Mouse (Mus musculus): Measurements from ENCODE around the gene Defb36.

The Defb36 gene

DNA sequence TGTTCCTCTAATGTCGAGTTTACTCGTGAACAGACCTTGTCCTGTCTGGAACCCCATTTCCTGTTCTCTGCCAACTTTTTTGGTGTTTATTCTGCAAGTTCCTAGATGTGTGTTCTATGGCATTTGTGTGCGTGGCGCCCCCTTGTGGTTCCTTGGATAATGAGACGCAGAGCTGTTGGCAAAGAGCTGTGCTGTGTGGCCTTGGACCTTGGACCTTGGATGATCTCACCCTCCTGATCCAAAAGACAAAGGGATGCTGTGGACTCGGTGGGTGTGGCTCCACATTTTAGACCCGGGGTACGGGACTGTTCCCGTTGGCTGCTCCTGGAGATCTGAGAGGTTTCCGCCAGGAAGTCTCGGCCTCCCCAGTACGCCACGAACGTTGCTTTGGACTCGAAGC is at the start of gene Defb36:
Gene Defb36 (plus strand): TSS at position 271 of the 400 bp plus-strand sequence.
- peak; percentile 10 to 23 for DNase-seq

DNA sequence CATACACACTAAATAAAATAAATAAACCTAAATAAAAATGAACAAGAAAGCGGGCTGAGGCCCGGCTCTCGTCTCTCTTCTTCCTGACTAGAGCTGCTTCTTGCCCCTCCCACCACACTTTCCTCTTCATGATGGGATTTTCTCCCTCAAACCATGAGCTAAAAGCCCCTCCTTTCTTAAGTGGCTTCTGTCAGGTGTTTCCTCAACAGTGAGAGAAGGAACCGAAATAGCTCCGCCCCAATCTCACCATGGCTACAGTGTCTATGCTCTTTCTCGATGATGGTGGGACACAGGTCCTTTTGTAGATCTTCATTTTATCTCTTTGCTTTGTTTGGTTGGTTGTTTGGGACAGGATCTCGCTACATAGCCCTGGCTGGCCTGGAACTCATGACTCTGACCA is 47.5 kb upstream of the Defb36 start:
- no peak for DNase-seq

DNA sequence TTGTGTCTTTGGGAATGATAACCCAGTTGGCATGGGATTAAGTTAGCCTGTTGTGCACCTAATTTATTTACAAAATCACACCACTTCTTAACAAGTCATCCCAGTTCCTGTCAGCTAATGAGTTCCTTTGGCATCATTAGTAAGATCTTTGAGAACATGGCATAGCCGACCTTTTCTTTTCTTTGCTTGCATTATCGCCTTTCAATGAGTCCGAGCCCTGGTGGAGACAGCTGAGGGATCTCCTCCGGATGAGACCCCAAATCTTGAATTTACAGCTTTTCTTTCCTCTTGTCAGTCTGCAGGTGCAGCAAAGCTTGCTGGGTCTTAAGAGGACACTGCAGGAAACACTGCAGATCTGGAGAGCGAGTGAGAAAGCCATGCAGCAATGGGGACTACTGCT is 35.1 kb upstream of the Defb36 start, which contains the start of gene Gm17416:
Gene Gm17416 (plus strand): TSS at position 301 of the 400 bp plus-strand sequence.
- no peak for DNase-seq

DNA sequence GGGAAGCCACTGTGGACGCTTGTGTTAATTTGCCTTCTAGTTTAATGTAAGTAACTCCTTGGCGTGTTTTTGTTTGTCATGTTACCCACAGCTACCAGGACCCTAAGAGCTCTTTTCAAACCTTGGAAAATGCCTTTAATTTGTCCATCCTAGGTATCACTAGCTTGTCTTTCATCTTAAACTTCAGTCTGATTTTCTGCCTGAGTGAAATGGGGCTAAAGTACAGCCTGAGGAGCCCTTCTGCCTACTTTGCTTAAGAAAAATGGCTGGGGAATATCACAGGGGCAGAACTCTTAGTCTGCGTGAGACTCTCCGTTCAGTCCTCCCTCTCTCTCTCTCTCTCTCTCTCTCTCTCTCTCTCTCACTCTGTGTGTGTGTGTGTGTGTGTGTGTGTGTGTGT is 34.2 kb upstream of the Defb36 start:
- no peak for DNase-seq

DNA sequence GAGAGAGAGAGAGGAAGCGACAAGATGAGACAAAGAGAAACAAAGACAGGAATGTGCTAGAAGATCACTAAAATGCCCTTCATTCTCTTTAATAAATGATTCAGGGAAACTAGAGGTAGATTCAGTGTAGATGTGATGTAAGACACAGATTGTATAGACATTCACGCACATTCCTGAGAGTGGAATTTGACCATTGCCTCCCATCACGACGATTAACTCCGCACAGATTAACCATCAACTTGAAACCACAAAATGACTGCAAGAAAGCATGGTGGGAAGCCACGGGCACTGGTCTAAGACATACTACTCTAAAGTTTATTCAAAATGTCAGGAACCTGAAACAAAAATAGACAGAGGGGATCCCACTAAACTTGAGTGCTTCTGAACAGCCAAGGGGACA is 33.8 kb upstream of the Defb36 start:
- DNase-seq = no peak

DNA sequence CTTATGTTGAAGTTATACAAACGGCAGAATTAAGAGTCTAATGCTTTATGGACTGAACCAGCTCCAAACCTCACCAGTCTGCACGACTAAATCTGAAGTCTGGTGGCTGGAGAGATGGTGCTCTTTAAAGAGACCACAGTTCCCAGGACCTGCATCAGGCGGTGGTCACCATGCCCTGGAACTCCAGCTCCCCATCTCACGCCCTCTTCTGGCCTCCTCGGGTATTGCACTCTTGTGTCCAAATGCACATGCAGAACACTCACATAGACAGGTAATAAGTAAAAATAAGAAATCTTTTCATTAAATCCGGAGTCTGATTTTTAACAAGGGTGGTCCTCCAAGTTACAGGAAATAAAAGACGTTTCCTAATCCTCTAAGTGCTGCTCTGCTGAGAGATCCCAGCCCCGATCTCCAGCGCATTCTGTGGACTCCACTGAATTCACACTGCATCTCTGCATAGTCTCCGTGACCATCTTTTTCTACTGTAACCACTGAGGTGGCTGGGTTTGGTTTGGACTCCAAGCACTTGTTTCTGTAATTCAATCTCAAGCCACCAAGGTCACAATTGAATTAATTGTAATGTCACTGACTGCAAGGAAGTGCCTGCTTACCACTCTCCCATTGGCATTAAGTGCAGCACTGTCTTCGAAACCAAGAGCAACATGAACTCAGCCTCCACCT is 31.9 kb upstream of the Defb36 start, which contains the start of gene Defb21:
Gene Defb21 (plus strand): TSS at position 631 of the 681 bp plus-strand sequence.
- DNase-seq = no peak

DNA sequence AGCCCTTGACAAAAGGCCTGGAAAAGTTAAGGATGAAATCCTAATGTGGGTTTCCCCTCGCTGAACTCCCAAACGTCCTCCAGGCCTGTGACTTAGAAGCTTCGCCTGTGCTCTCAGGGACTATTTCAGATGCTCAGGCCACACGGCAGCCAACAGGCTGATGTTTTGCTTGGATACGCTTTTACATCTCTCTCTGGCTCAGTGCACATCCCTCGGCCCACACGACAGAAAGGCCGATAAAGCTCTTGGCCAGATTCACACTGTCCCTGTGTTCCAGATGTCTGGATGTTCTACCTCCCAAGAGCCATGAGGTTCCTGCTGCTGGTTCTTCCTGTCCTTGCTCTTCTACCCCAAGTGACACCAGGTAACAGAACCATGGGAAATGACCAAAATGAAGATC is 30.6 kb upstream of the Defb36 start:
- DNase-seq = no peak

DNA sequence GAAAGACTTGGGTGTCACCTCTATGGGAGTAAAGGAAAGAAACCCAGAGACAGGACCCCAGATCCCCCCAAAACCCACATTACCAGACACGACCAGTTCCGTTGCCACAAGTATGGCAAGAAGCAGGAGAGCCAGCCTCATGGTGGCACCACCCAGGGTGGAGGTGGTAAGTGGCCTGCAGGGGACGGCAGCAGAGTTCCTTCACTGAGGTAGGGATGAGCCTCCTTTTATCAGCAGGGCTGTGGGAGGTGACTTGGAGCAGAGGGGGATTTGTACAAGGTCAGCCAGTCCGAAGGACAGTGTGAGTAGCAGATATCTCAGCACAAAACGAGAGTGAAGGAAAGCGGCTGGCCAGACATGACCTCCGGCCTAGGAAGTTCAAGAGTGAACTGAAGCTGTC is 24.0 kb upstream of the Defb36 start, which contains the start of gene Defb19:
Gene Defb19 (minus strand): TSS at position 206 of the 400 bp plus-strand sequence.
- no peak for DNase-seq

DNA sequence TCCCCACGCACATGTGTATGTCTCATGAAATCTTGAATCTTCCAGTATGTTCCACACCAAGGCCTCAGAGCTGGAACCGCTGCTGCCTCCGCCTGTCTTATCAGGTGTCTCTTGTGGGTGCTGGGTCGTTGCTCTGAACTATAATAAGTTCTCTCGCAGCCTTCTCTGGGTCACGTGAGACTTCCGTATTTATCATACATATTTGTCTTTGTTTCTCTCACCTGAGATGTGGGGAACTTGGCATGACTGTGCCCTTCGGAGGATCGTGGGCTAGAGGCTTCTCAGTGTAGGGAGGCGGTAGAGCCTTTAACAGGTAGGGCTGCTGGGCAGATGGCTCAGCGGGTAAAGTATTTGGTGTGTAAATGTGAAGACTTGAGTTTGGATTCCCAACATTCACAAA is 23.5 kb upstream of the Defb36 start:
- DNase-seq = no peak

DNA sequence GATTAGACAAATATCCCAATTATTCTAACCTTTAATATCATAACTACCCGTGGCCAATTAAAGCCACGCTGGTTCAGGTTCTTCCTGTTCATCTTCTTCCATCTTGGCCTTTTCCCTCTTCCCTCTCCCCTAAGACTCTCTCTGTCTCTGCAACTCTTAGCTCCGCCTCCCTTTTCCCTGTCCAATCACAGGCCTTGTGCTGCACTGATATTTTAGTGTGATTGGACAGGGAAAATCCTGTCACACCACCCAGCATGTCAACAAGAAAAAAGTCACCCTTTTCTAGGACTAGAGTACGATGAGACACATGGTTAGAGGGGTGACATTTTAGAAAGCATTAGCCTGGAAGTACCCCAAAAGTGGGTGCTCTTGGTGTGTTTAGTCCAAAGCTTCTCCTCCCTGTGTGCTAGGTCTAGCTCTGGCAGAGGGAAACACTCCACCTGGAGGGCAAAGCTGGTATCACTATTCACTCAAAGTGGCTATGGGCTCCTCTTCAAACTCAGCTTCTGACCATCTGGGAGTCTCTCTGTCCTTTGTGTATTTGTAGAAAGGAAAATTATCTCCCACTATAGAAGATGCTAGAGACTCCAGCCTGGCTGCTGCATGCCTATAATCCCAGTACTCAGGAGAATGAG is 17.1 kb upstream of the Defb36 start:
- DNase-seq = no peak

DNA sequence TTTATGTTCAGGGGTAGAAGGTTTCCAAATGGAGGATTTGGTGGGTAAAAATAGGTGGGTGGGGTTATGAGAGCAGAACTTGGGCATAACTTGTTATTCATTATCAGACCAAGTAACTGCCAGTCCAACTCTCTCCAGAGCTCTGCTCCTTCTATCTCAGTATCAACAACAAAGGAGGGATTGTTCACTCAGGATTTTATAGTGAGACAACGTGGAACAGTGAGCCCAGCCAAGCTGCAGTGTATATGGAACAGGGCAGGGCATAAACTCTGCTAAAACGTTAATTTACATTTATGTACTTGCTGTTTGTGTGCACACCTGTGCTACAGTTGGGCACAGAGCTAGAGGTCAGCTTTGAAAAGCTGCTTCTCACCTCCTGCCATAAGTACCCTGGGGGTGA is 15.7 kb upstream of the Defb36 start:
- no peak for DNase-seq

DNA sequence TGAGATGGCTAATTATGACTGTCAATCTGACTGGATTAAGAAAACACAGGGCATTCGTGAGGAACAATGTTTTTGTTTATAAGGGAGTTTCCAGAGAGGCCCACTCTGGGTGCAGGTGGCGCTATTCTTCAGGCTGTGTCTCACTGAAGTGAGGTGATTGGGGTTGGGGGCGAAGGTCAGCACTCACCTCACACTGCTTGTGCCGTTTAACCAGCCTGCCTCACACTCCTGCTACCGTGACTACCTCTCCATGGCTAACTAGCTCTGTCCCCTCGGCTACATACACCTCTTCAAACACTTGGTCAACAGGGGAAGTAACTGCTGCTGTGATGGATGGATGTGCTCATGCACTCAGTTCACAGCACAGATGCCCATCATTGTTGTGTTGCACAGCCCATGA is 15.1 kb upstream of the Defb36 start:
- no peak for DNase-seq

DNA sequence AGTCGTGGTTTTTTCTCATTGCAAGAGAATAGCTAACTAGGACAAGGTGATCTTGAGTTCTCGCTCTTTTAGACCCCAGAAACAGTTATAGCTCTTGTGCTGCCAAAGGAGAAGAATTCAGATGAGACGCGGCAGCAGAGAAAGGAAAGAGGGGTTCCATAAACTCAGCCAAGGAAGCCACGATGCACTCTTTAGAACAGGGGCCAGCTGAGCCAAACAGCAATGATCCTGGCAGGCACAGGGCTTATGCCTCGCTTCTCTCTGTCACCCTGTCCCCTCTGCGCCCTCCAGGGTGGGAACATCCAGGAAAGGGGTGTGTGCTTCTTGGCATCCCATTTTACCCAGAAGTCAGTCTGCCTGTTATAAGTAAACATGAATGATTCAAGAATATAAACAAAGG is 4.8 kb upstream of the Defb36 start, which contains the start of gene Defb45:
Gene Defb45 (minus strand): TSS at position 101 of the 400 bp plus-strand sequence.
- DNase-seq = no peak

DNA sequence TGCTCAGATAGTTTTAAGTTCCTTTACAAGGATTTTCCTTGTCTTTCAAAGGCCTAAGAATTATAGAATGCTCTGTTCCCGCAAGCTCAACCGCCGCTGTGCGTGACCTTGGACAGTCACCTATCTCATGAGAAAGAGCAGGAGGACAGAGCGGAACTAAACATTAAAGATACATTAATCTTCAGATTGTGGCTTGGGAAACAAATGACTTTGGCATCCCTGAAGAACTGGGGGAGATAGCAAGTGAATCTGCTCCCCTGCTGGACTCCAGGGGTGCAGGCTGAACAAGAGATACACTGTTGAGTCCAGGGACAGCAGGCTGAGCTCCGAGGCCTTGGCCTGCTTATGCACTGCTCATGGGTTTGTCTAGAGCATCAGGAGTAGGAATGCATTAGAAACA is 4.1 kb upstream of the Defb36 start:
- no peak for DNase-seq

DNA sequence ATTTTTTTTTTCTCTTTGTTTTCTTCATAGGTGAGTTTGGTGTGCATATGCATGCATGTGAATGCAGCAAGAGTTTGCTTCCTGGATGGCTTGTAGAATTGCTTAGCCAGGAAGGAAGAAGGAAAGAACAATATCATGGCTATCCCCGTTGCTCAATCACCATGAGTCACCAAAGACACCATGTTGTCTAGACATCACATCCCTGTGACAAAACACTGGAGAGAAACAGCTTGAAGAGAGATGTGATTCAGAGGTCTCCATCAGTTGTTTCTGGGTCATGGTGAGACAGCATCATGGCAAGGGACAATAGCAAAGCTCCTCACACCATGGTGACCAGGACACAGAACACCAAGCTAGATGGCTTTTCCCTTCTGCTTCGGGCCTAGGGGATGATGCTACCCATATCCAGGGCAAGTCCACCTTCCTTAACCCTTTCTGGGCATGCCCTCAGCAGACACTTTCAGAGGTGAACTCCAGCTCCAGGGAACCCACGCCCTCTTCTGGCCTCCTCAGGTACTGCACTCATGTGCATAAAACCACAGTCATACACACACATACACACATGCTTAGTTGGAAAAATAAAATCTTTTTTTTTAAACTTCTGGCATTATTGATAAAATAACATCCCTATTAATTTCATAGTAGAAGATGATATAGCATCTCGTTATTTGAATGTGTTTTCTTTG is 2.7 kb upstream of the Defb36 start:
- no peak for DNase-seq

DNA sequence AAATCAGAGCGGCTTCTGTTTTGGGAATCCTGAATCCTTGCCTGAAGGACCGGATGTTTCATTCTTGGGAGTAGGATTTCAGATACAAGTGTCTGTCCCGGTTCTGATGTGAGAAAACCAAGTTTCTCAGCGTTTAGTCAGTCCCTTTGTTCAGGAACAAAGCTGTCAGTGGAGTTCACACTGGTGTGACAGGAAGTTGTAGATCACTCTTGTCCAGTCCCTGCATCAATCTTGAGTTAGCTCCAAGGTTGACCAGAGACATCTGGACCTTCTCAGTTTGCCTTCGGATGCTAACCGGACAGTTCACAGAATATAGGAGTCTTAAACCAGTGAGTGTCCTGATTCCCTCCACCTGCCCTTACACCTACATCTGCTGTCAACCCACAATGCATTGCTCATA is 3.6 kb downstream of the Defb36 start:
- DNase-seq = no peak

DNA sequence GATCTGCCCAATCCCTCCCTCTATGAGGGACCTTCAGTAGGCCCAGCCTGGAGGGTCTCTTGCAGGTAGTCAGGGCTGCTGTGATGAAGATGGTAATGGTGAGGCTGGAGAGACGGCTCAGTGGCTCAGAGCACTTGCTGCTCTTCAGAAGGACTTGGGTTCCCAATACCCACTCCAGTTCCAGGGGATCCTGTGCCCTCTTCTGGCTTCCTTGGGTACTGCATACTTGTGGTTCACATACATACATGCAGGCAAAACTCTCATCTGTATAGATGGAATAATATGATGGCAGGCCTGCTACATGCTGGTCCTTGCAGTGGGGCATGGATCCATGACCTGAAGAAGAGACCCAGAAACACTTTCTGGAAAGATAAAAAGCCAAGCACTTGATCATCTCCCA is 4.6 kb downstream of the Defb36 start:
- DNase-seq = no peak

DNA sequence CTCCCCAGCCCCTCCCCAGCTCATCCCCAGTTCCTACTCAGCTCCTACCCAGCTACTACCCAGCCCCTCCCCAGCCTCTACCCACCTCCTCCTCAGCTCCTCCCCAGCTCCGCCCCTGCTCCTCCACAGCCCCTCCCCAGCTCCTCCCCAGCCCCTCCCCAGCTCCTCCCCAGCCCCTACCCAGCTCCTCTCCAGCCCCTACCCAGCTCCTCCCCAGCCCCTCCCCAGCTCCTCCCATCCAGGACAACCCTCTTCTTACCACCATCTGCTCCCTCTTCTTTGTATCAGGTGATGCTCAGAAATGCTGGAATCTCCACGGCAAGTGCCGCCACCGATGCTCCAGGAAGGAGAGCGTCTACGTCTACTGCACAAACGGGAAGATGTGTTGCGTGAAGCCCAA is 8.1 kb downstream of the Defb36 start:
- no peak for DNase-seq

DNA sequence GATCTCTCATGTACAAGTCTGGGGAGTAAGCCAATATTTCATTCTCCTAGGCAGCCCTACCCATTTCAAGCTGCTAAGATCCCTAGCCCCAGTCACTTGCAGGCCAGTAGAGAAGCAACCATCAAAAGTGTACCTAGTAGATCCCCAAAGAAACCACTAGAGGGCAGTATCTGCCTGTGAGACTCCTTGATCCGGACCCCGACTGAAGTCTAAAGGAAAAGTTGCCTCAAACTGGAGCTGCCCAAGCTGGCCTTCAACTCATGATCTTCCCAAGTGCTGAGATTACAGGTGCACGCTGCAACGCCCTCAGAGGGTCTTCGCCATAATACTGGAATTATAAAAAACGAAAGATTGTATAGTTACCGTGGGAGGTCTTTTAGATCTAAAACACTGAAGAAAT is 11.4 kb downstream of the Defb36 start:
- DNase-seq = peak in 1 of 2 experiments; percentile 23

DNA sequence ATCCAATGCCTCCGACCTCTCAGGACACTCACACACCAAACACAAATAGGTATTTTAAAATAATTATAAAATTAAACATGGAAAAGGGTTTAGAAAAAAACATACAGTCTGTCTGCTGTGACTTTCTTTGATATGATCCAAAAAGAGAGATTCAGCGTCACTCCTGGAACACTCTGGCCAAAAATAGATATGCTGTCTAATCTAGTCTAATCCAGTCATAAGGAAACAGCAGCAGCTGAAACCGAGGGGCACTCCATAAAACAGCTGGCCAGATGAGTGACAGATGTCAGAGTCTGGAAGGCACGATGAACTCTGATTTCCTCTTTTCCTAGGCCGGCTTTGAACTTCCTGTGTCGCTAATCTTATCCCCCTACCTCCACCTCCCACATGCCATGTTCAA is 12.3 kb downstream of the Defb36 start:
- DNase-seq = no peak

DNA sequence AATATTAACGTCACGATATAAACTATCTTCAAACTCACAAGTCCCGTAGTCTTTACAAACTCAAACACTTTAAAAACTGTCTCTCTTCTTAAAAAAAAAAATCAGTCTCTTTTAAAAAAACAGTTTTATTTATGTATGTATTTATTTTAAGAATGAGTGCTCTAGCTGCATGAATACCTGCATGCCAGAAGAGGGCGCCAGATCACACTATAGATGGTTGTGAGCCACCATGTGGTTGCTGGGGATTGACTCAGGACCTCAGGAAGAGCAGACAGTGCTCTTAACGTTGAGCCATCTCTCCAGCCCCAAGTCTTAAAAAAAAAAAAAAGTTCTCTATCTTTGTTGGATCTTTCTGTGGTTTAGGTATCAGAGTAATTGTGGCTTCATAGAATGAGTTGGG is 13.2 kb downstream of the Defb36 start:
- no peak for DNase-seq

DNA sequence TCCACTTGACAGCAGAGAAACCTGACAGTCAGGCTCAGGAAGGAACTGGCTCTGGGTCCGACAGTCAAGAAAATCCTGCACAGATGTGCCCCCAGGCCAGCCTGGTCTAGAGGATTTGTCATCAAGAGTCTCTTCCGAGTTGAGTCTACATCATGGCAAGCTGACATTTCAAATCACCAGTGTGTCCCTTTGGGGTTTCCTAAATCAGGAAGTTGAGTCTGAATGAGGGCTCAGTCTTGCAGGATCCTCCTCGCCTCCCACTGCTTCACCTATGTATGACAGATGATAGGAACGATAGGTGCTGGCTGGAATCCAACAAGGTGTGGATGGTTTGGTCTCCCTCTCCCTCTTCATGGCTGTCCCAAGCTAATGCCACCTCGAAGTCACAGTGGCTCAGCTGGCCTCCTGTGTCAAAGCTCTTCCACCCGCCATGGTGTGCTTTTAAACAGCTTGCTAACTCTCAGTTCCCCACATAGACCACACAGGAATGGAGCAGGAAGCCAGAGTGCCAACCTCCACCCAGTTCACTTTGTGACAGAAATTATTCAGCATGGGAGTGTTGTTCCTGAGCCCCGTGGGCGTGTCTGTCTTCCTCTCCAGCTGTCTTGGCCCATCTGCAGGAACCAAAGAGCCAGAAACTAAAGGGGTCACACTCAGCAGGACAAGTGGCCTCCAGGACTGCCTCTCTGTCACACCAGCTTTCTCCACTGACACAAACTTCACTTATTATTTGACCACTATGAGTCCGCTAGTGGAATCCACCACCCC is 16.4 kb downstream of the Defb36 start:
- DNase-seq = no peak

DNA sequence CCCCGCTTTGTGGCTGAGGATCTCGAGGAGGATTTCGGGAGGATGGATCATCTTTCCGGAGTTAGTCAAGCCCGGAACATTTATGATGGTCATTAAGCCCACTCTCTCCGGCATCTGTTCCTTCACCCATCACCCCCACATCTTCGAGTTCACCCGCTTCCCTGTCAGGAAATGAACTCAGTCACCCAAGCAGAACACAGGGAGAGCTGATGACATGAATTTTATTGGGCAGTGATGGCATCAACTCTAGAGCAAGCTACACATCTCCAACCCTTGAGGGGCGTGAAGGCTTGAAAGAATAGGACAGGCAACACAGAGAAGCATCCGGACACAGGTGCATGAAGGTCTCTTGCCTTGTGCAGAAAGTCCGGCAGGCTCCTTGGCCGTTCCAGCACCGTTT is 18.0 kb downstream of the Defb36 start:
- no peak for DNase-seq
